Mouse (Mus musculus) myocyte (in vitro differentiated cells): ENCODE measurements around the gene Tfap4.
"Not testable (repeated sequence)": the region's sequence is repeated elsewhere in the genome, so short reads cannot be mapped to it uniquely, and the experiment has no call there.

ENCODE experiments used
- E2F4 ChIP-seq: IDR thresholded peaks from one replicate; pipeline ENCODE4 v1.6.1; 2011; ENCODE audit warnings: mild to moderate bottlenecking, control low read depth, moderate library complexity; ENCODE audit not compliant: insufficient read depth
- MAX ChIP-seq: IDR thresholded peaks from one replicate; pipeline ENCODE4 v1.6.1; 2011; ENCODE audit warnings: low read depth, mild to moderate bottlenecking, control low read depth
- MYOD1 ChIP-seq, 3 experiments: IDR thresholded peaks; one replicate each; pipeline ENCODE4 v1.6.1; 2011; ENCODE audit warnings: control low read depth in 2 of 3, low read depth in 2 of 3, mild to moderate bottlenecking in 2 of 3, moderate library complexity in 1 of 3; ENCODE audit not compliant: insufficient read length in 2 of 3, control insufficient read depth in 1 of 3
- POLR2A ChIP-seq: IDR thresholded peaks from one replicate; pipeline ENCODE4 v1.6.1; 2011; ENCODE audit warnings: low read depth, mild to moderate bottlenecking, control low read depth, moderate library complexity; ENCODE audit not compliant: insufficient read length
- TCF12 ChIP-seq: IDR thresholded peaks from one replicate; pipeline ENCODE4 v1.6.1; 2011; ENCODE audit warnings: mild to moderate bottlenecking, control low read depth; ENCODE audit not compliant: poor library complexity, insufficient read depth, severe bottlenecking
- USF1 ChIP-seq: IDR thresholded peaks from one replicate; pipeline ENCODE4 v1.6.1; 2011; ENCODE audit warnings: low read depth, mild to moderate bottlenecking, control low read depth, moderate library complexity

DNA sequence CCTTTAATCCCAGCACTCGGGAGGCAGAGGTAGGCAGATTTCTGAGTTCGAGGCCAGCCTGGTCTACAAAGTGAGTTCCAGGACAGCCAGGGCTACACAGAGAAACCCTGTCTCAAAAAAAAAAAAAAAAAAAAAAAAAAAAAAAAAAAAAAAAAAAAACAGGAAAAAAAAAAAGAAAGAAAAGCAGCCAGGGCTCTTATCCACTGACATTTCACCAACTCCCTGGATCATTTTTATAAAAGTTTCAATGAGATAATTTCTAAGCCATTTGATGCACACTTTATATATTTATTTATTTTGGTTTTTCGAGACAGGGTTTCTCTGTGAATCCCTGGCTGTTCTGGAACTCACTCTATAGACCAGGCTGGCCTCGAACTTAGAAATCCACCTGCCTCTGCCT lies 21.5 kb upstream of the Tfap4 start:
- TF ChIP-seq POLR2A; MAX; USF1; E2F4; MYOD1 (IDR thresholded peaks at IDR 0.05; ENCODE audit: control insufficient read depth in 1 of 3, insufficient read length in 2 of 3, low read depth in 2 of 3); TCF12: not testable (repeated sequence)
